Mouse (Mus musculus) midbrain, embryonic 14.5 days (tissue): ENCODE measurements around the gene Gm10638. TPM values are rescaled to one million over a fixed set of nuclear protein-coding genes. Genes with fewer than 3 reads are reported as not detected.

Experiments used
- ATAC-seq: fragments of 200-750 bp; cut with Nextera tagmentation; 2 replicates; pipeline ENCODE4 v1.8.0; 2017; ENCODE audit warnings: moderate number of reproducible peaks, moderate library complexity; ENCODE audit not compliant: low FRiP score, low TSS enrichment
- DNase-seq: peaks from one replicate; pipeline ENCODE4 v3.0.0-alpha.2; 2015
- H3K27ac ChIP-seq: fragments of 300-500 bp; sonication (generic); replicated peaks from 2 replicates; pipeline ENCODE4 v1.5.1; 2014; ENCODE audit warnings: mild to moderate bottlenecking, low read depth, low read length, moderate library complexity
- H3K27me3 ChIP-seq: fragments of 300-500 bp; sonication (generic); 2 replicates; pipeline ENCODE4 v1.6.1; 2014; ENCODE audit warnings: low read length, control low read depth, mixed read lengths; ENCODE audit not compliant: control insufficient read depth, insufficient read depth
- H3K36me3 ChIP-seq: fragments of 300-500 bp; sonication (generic); 2 replicates; pipeline ENCODE4 v1.6.1; 2014; ENCODE audit warnings: low read length, control low read depth; ENCODE audit not compliant: control insufficient read depth, insufficient read depth
- H3K4me1 ChIP-seq: fragments of 300-500 bp; sonication (generic); 2 replicates; pipeline ENCODE4 v1.6.1; 2014; ENCODE audit warnings: mild to moderate bottlenecking, antibody characterized with exemption, low read length, control low read depth; ENCODE audit not compliant: control insufficient read depth, insufficient read depth
- H3K4me2 ChIP-seq: fragments of 300-500 bp; sonication (generic); 2 replicates; pipeline ENCODE4 v1.6.1; 2014; ENCODE audit warnings: mild to moderate bottlenecking, low read length, moderate library complexity
- H3K4me3 ChIP-seq: fragments of 300-500 bp; sonication (generic); replicated peaks from 2 replicates; pipeline ENCODE4 v1.5.1; 2014; ENCODE audit warnings: low read depth, low read length
- H3K9ac ChIP-seq: fragments of 300-500 bp; sonication (generic); replicated peaks from 2 replicates; pipeline ENCODE4 v1.6.1; 2014; ENCODE audit warnings: mild to moderate bottlenecking, low read length, moderate library complexity
- H3K9me3 ChIP-seq: fragments of 300-500 bp; sonication (generic); 2 replicates; pipeline ENCODE4 v1.6.1; 2016; ENCODE audit warnings: low read length, control low read depth, mixed read lengths; ENCODE audit not compliant: control insufficient read depth
- WGBS: fragments of 180-500 bp; shearing (Covaris S2); extraction: QIAGEN DNeasy Blood & Tissue Kit; methylation state at CpG from one replicate; pipeline ENCODE4 v1.1.7; 2014; 5-methylcytosine and 5-hydroxymethylcytosine counted together
- polyA plus RNA-seq: library from polyadenylated mRNA; unstranded; fragments of >200 nt; fragmentation: Nextera tagmentation; extraction: Ambion mirVana; gene quantifications from 2 replicates; pipeline ENCODE4 v1.2.1, GENCODE M21; 2014

Gene Gm10638
- polyA plus RNA-seq, 1 experiment from 2014 or later, result 5.7 TPM

- H3K9ac ChIP-seq, result no peak overlapping the region
- H3K4me3 ChIP-seq, result no peak overlapping the region
- H3K4me1 ChIP-seq, result peaks cover 4% of the 10 kb centered on the region; the same call in 1 of the 2 replicates
- H3K4me2 ChIP-seq, result no peak overlapping the region
- no peaks in the 10 kb centered on the region for H3K27me3 ChIP-seq
- no peak for ATAC-seq
- no peak overlapping the region for H3K27ac ChIP-seq
- H3K36me3 ChIP-seq, result peaks cover 6% of the 10 kb centered on the region
- no peak for DNase-seq
- no peaks in the 10 kb centered on the region for H3K9me3 ChIP-seq
- 83% methylated on average over 1 of the region's 1 CpGs for WGBS
Observed at GRCm38 (mm10) chr8:86730860-86731259, 14.6 kb upstream of the Gm10638 start.

- no peak overlapping the region for H3K4me2 ChIP-seq
- no peak overlapping the region for H3K9ac ChIP-seq
- 57% methylated on average over 4 of the region's 4 CpGs for WGBS
- ATAC-seq (no peak), DNase-seq (no peak)
- H3K4me1 ChIP-seq, result peaks cover 7% of the 10 kb centered on the region; the same call in 1 of the 2 replicates
- no peaks in the 10 kb centered on the region for H3K27me3 ChIP-seq
- H3K36me3 ChIP-seq, result no peaks in the 10 kb centered on the region
- H3K27ac ChIP-seq, result no peak overlapping the region
- H3K4me3 ChIP-seq, result no peak overlapping the region
- no peaks in the 10 kb centered on the region for H3K9me3 ChIP-seq
Observed at GRCm38 (mm10) chr8:86734171-86734570, 11.3 kb upstream of the Gm10638 start.

GRCm38 (mm10) chr8:86734954-86735353 lies 10.5 kb upstream of the Gm10638 start:
- no peak for DNase-seq
- 89% methylated on average over 1 of the region's 1 CpGs for WGBS

GRCm38 (mm10) chr8:86735446-86736111 lies 9.9 kb upstream of the Gm10638 start:
- 61% methylated on average over 3 of the region's 3 CpGs for WGBS
- H3K27me3 ChIP-seq, result no peaks in the 10 kb centered on the region
- peaks cover 7% of the 10 kb centered on the region; the same call in 1 of the 2 replicates for H3K4me1 ChIP-seq
- no peaks in the 10 kb centered on the region for H3K9me3 ChIP-seq
- ATAC-seq (no peak), DNase-seq (no peak)
- no peak overlapping the region for H3K4me2 ChIP-seq
- H3K36me3 ChIP-seq, result no peaks in the 10 kb centered on the region
- no peak overlapping the region for H3K4me3 ChIP-seq
- H3K27ac ChIP-seq, result no peak overlapping the region
- H3K9ac ChIP-seq, result no peak overlapping the region

More at GRCm38 (mm10) chr8:86734954-86735353, 10.5 kb upstream of the Gm10638 start:
- no peak overlapping the region for H3K4me2 ChIP-seq
- H3K27ac ChIP-seq, result no peak overlapping the region
- H3K9me3 ChIP-seq, result no peaks in the 10 kb centered on the region
- H3K4me1 ChIP-seq, result peaks cover 7% of the 10 kb centered on the region; the same call in 1 of the 2 replicates
- no peak for ATAC-seq
- H3K9ac ChIP-seq, result no peak overlapping the region
- no peaks in the 10 kb centered on the region for H3K36me3 ChIP-seq
- H3K27me3 ChIP-seq, result no peaks in the 10 kb centered on the region
- no peak overlapping the region for H3K4me3 ChIP-seq

GRCm38 (mm10) chr8:86740899-86741298 lies 4.6 kb upstream of the Gm10638 start:
- no peak for ATAC-seq
- Histone ChIP-seq H3K36me3 (no peaks in the 10 kb centered on the region), H3K4me2 (no peak overlapping the region), H3K27ac (no peak overlapping the region), H3K9ac (no peak overlapping the region), H3K4me3 (no peak overlapping the region), H3K9me3 (no peaks in the 10 kb centered on the region), H3K4me1 (peaks cover 24% of the 10 kb centered on the region), H3K27me3 (no peaks in the 10 kb centered on the region)
- DNase-seq, result no peak

- no peak for DNase-seq
- no peak for ATAC-seq
- Histone ChIP-seq H3K4me2 (no peak overlapping the region), H3K4me3 (no peak overlapping the region), H3K27ac (no peak overlapping the region), H3K9ac (no peak overlapping the region), H3K9me3 (no peaks in the 10 kb centered on the region), H3K36me3 (no peaks in the 10 kb centered on the region), H3K27me3 (no peaks in the 10 kb centered on the region), H3K4me1 (peaks cover 22% of the 10 kb centered on the region)
Observed at GRCm38 (mm10) chr8:86741627-86742026, 3.9 kb upstream of the Gm10638 start.

GRCm38 (mm10) chr8:86742605-86743345 lies 2.7 kb upstream of the Gm10638 start:
- ATAC-seq, result no peak
- H3K4me1 ChIP-seq, result peaks cover 22% of the 10 kb centered on the region
- H3K9ac ChIP-seq, result no peak overlapping the region
- no peaks in the 10 kb centered on the region for H3K27me3 ChIP-seq
- H3K4me2 ChIP-seq, result peak overlapping the region; percentile 27; the same call in 1 of the 2 replicates
- no peak overlapping the region for H3K4me3 ChIP-seq
- no peaks in the 10 kb centered on the region for H3K9me3 ChIP-seq
- no peaks in the 10 kb centered on the region for H3K36me3 ChIP-seq
- no peak overlapping the region for H3K27ac ChIP-seq
- DNase-seq, result no peak
- WGBS, result 79% methylated on average over 7 of the region's 7 CpGs

- H3K9ac ChIP-seq, result peak overlapping the region; percentile 97
- H3K36me3 ChIP-seq, result no peaks in the 10 kb centered on the region
- H3K27me3 ChIP-seq, result no peaks in the 10 kb centered on the region
- H3K27ac ChIP-seq, result peak overlapping the region; percentile 99
- no peak for ATAC-seq
- peak overlapping the region; percentile 68 for H3K4me2 ChIP-seq
- WGBS, result 5% methylated on average over 18 of the region's 18 CpGs
- peak; percentile 22 for DNase-seq
- H3K4me1 ChIP-seq, result peaks cover 22% of the 10 kb centered on the region
- no peaks in the 10 kb centered on the region for H3K9me3 ChIP-seq
- H3K4me3 ChIP-seq, result peak overlapping the region; percentile 90
Observed at GRCm38 (mm10) chr8:86744313-86745220, 932 bp upstream of the Gm10638 start.
